Mouse (Mus musculus): ENCODE data around the gene Erp44.

DNA sequence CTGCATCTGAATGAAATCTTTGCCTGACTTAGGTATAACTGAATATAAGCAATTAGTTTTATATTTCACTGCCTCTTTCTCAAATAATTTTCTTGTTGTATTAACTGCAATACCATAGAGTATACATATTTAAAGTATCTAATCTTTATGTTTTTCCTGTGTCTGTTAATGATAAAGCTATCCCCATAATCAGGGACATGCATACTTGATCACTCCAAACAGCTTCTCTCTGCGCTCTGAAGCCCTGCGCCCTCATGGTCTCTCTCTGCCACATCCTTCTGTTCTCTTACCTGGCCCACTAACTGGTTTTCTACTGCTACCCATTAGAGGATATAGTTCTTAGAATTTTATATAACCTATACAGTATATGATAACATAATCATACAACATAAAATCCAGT, 129.9 kb downstream of the Erp44 start:
- no peak for TF ChIP-seq POLR2A (IDR thresholded peaks at IDR 0.05; ENCODE audit: low read depth, low read length)
- no peak for TF ChIP-seq CTCF (IDR thresholded peaks at IDR 0.05; ENCODE audit: borderline replicate concordance, insufficient read depth, low read length)

Measured in embryonic fibroblast, embryonic 13.5 days (primary cell).